Mouse (Mus musculus): ENCODE measurements around the gene Slc26a8.
A peak's percentile ranks its signal among the peaks of the same experiment; 100 is the strongest.

Gene Slc26a8

GRCm38 (mm10) chr17:28591476-28591875 is 98.6 kb downstream of the Slc26a8 start:
- DNase-seq (ENCODE audit: low read depth), result no peak

GRCm38 (mm10) chr17:28590596-28590995 is 99.4 kb downstream of the Slc26a8 start:
- DNase-seq (ENCODE audit: low read depth), result no peak

GRCm38 (mm10) chr17:28588591-28588990 is 101.4 kb downstream of the Slc26a8 start:
- DNase-seq (ENCODE audit: low read depth), result peak; percentile 77

All from NIH3T3 (cell line).